Mouse (Mus musculus) limb, embryonic 14.5 days (tissue): ENCODE measurements around the gene Car5a. TPM values are rescaled to one million over a fixed set of nuclear protein-coding genes. Genes with fewer than 3 reads are reported as not detected.
A peak's percentile ranks its signal among the peaks of the same experiment; 100 is the strongest.

Experiments
- ATAC-seq: fragments of 200-750 bp; cut with Nextera tagmentation; 2 replicates; pipeline ENCODE4 v1.8.0; 2017; ENCODE audit warnings: low read depth, moderate number of reproducible peaks, moderate TSS enrichment; ENCODE audit not compliant: low FRiP score
- DNase-seq: peaks from one replicate; pipeline ENCODE4 v3.0.0-alpha.2; 2015; ENCODE audit warnings: low spot score
- H3K27ac ChIP-seq: fragments of 300-500 bp; sonication (generic); replicated peaks from 2 replicates; pipeline ENCODE4 v1.5.1; 2014; ENCODE audit warnings: low read depth, mild to moderate bottlenecking, low read length, moderate library complexity, mixed read lengths
- H3K27me3 ChIP-seq: fragments of 300-500 bp; sonication (generic); 2 replicates; pipeline ENCODE4 v1.6.1; 2014; ENCODE audit warnings: low read length, mixed read lengths; ENCODE audit not compliant: control insufficient read depth, insufficient read depth
- H3K36me3 ChIP-seq: fragments of 300-500 bp; sonication (generic); 2 replicates; pipeline ENCODE4 v1.6.1; 2014; ENCODE audit warnings: mild to moderate bottlenecking, low read length, moderate library complexity, mixed read lengths; ENCODE audit not compliant: control insufficient read depth, insufficient read depth
- H3K4me1 ChIP-seq: fragments of 300-500 bp; sonication (generic); 2 replicates; pipeline ENCODE4 v1.6.1; 2014; ENCODE audit warnings: antibody characterized with exemption, low read length, mixed read lengths; ENCODE audit not compliant: control insufficient read depth, insufficient read depth
- H3K4me2 ChIP-seq: fragments of 300-500 bp; sonication (generic); replicated peaks from 2 replicates; pipeline ENCODE4 v1.6.1; 2014; ENCODE audit warnings: low read depth, mild to moderate bottlenecking, low read length, moderate library complexity; ENCODE audit not compliant: severe bottlenecking
- H3K4me3 ChIP-seq: fragments of 300-500 bp; sonication (generic); replicated peaks from 2 replicates; pipeline ENCODE4 v1.5.1; 2014; ENCODE audit warnings: low read length
- H3K9ac ChIP-seq: fragments of 300-500 bp; sonication (generic); 2 replicates; pipeline ENCODE4 v1.6.1; 2014; ENCODE audit warnings: mild to moderate bottlenecking, low read depth, low read length, moderate library complexity; ENCODE audit not compliant: severe bottlenecking
- H3K9me3 ChIP-seq: fragments of 300-500 bp; sonication (generic); 2 replicates; pipeline ENCODE4 v1.6.1; 2016; ENCODE audit warnings: low read length; ENCODE audit not compliant: control insufficient read depth
- POLR2A ChIP-seq: fragments of 200-500 bp; IDR thresholded peaks from 2 replicates; pipeline ENCODE4 v1.8.0; 2012; ENCODE audit warnings: inconsistent platforms, mild to moderate bottlenecking, moderate library complexity, borderline replicate concordance; ENCODE audit not compliant: insufficient read depth, insufficient read length; ENCODE audit errors: extremely low read depth
- WGBS: fragments of 180-500 bp; shearing (Covaris S2); extraction: QIAGEN DNeasy Blood & Tissue Kit; methylation state at CpG from one replicate; pipeline ENCODE4 v1.1.7; 2014; 5-methylcytosine and 5-hydroxymethylcytosine counted together
- polyA plus RNA-seq, 2 experiments: library from polyadenylated mRNA; depleted of rRNA in 1 of 2; stranded (reverse) in 1 of 2; unstranded in 1 of 2; fragments of >200 nt; fragmentation: Nextera tagmentation in 1 of 2; extraction: Ambion mirVana in 1 of 2; gene quantifications; 2 replicates each; pipeline versions ENCODE4 v1.2.1 to v1.2.3; 2012 to 2014

Car5a gene
- polyA plus RNA-seq, 2 experiments = not detected

GRCm38 (mm10) chr8:121966714-121967448 lies 22.2 kb upstream of the Car5a start:
- ATAC-seq = peak; percentile 10; the same call in 1 of the 2 replicates
- no peak overlapping the region for H3K4me3 ChIP-seq
- no peak for DNase-seq
- peak overlapping the region; percentile 65 for H3K27ac ChIP-seq
- H3K36me3 ChIP-seq = 0 out of 2 replicates have a peak, but pooled peaks cover 6% of the 10 kb centered on the region
- H3K4me1 ChIP-seq = peaks cover 39% of the 10 kb centered on the region
- no peaks in the 10 kb centered on the region for H3K9me3 ChIP-seq
- no peak for TF ChIP-seq POLR2A
- no peaks in the 10 kb centered on the region for H3K27me3 ChIP-seq
- peak overlapping the region; percentile 36 for H3K9ac ChIP-seq
- H3K4me2 ChIP-seq = 0 out of 2 replicates have a peak overlapping the region, but pooled peaks have one; percentile 1
- WGBS = 32% methylated on average over 7 of the region's 7 CpGs

GRCm38 (mm10) chr8:121966110-121966509 lies 21.4 kb upstream of the Car5a start:
- Histone ChIP-seq H3K4me2 (no peak overlapping the region), H3K27ac (peak overlapping the region; percentile 65), H3K27me3 (no peaks in the 10 kb centered on the region), H3K9me3 (no peaks in the 10 kb centered on the region), H3K4me3 (no peak overlapping the region), H3K36me3 (0 out of 2 replicates have a peak, but pooled peaks cover 6% of the 10 kb centered on the region), H3K9ac (peak overlapping the region; percentile 36; the same call in 1 of the 2 replicates), H3K4me1 (peaks cover 39% of the 10 kb centered on the region)
- no peak for TF ChIP-seq POLR2A
- no peak; the same call in 1 of the 2 replicates for ATAC-seq
- 35% methylated on average over 5 of the region's 5 CpGs for WGBS
- no peak for DNase-seq

GRCm38 (mm10) chr8:121964716-121965512 lies 20.2 kb upstream of the Car5a start:
- Histone ChIP-seq H3K4me3 (no peak overlapping the region), H3K9ac (no peak overlapping the region), H3K27me3 (no peaks in the 10 kb centered on the region), H3K4me2 (no peak overlapping the region), H3K4me1 (peaks cover 39% of the 10 kb centered on the region), H3K9me3 (no peaks in the 10 kb centered on the region), H3K27ac (peak overlapping the region; percentile 46; the same call in 1 of the 2 replicates), H3K36me3 (no peaks in the 10 kb centered on the region)
- DNase-seq (no peak), ATAC-seq (no peak)
- 74% methylated on average over 8 of the region's 8 CpGs for WGBS
- TF ChIP-seq POLR2A = no peak

GRCm38 (mm10) chr8:121962892-121963291 lies 18.2 kb upstream of the Car5a start:
- Histone ChIP-seq H3K9me3 (no peaks in the 10 kb centered on the region), H3K27me3 (no peaks in the 10 kb centered on the region), H3K4me2 (no peak overlapping the region), H3K4me1 (peaks cover 30% of the 10 kb centered on the region), H3K4me3 (no peak overlapping the region), H3K9ac (no peak overlapping the region), H3K27ac (no peak overlapping the region), H3K36me3 (no peaks in the 10 kb centered on the region)
- DNase-seq (no peak), ATAC-seq (no peak)
- TF ChIP-seq POLR2A = no peak
- WGBS = 89% methylated on average over 3 of the region's 3 CpGs

- TF ChIP-seq POLR2A = no peak
- Histone ChIP-seq H3K4me3 (no peak overlapping the region), H3K9ac (no peak overlapping the region), H3K27ac (no peak overlapping the region), H3K4me1 (no peaks in the 10 kb centered on the region), H3K4me2 (no peak overlapping the region), H3K9me3 (no peaks in the 10 kb centered on the region), H3K36me3 (peaks cover 23% of the 10 kb centered on the region), H3K27me3 (no peaks in the 10 kb centered on the region)
- ATAC-seq (no peak), DNase-seq (no peak)
- 96% methylated on average over 1 of the region's 1 CpGs for WGBS
These were observed 13.7 kb upstream of the Car5a start for GRCm38 (mm10) chr8:121958395-121958794.
